Mouse (Mus musculus) liver, postnatal 0 days (tissue): ENCODE measurements at regions not wholly inside any gene's neighbourhood (a gene's known extent, or its start where the extent isn't known, plus 50 kb on each side); places are given as distances from the start of the nearest gene placed in this dataset.

Experiments
- CTCF ChIP-seq: sonication (generic); IDR thresholded peaks from 2 replicates; pipeline ENCODE4 v1.5.1; 2016; ENCODE audit warnings: antibody characterized with exemption, low read depth
- EP300 ChIP-seq: IDR thresholded peaks from 2 replicates; pipeline ENCODE4 v1.6.1; 2016; ENCODE audit warnings: antibody characterized with exemption, low read depth, mild to moderate bottlenecking

GRCm38 (mm10) chr17:27323513-27323912 lies 119.2 kb upstream of the Lemd2 start:
- TF ChIP-seq CTCF (no peak), EP300 (no peak)
